Mouse (Mus musculus) layer of hippocampus, postnatal 36 days (tissue): Measurements from ENCODE around the gene Faiml. TPM values are rescaled to one million over a fixed set of nuclear protein-coding genes. Genes with fewer than 3 reads are reported as not detected.

Source experiments
- DNase-seq, 2 experiments: peaks; one replicate each; pipeline ENCODE4 v3.0.0; 2022
- total RNA-seq, 2 experiments: library from RNA; stranded (reverse); gene quantifications; 2 replicates each; pipeline ENCODE4 v1.2.3; 2021

Gene Faiml
- total RNA-seq, result not detected

DNA sequence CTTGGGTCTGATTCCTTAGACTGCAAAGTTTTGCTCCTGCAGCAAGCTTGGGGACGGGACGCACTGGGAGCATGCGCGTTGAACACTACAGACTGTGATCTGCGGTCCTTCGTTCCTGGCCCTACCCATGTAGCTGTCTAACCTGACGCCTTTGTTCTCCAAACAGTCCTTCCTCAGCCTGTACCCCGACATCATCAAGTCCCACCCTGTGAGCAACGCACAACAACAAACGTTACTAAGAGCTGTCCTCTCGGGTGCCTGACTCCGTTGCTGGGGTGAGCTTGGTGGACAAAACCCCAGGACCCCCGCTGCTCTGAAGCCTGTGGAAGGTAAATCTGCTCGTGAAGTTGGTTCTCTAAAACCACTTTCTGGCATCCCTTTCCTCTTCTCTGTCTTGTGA, at the start of gene Faiml:
Gene Faiml (minus strand): TSS at position 101 of the 400 bp plus-strand sequence.
- no peak for DNase-seq

DNA sequence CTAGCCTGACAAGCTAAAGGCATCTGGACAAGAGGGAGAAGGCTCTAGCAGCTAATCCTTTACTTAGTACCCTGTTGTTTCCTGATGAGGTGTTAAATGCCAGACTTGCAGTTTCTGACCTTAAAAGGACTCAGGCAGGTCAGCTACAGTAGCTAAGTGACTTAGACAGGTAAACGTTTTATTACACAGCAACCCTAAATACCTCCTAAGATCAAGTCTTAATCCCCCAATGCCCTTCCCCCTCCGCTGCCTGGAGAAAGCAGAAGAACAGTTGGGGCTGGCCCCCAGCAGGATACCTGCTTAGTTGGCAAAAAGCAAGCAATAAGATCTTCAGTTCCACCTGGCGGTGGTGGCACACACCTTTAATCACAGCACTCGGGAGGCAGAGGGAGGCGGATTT, 21.9 kb upstream of the Faiml start:
- no peak for DNase-seq

DNA sequence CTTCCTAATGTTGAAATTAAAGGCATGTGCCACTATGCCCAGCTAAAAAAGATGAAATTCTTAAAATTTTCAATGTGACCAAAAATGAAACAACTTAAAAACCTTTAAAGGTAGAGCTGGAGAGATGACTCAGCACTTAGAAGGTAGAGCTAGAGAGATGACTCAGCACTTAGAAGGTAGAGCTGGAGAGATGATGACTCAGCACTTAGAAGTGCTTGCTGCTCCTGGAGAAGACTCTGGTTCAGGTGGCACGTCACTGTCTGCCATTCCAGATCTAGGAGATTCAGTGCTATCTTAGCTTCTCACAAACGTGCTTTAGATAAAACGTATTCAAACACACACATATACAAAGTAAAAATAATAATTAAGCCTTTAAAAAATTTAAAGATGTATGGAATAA, 19.8 kb upstream of the Faiml start:
- no peak for DNase-seq

DNA sequence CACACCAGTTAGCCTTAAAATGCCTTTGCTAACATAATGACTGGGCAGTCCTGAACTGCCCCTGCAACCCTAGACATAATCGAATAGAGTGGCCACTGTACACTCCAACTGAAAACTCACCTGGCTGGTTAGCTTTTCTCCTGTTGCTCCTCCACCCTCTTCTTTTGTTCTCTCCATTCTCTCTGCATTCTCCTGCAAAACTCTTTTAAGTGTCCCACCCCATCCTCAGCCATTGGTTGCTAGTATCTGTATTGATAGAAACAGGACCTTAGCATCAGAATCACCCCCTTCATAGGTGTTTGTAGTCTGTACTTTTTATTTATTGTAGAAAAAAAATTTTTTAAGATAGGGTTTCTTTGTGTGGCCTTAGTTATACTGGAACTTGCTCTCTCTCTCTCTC, 19.2 kb upstream of the Faiml start:
- no peak for DNase-seq

DNA sequence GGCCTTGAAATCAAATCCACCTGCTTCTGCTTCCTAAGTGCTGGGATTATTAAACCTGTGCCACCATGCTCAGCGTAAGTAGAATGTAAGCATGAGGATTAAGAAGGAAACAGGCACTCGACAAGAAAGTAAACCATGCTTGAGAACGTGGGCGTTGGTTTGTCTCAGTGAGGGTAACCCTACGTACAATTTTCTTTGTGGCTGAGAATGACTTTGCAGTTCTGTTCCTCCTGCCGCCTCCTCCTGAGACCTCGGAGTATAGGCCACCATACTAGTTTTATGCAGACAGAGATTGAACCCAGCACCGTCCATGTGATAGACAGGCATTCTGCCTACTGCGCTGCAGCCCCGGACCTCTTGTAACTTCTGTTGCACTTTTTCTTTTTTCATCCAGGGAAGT, 16.8 kb upstream of the Faiml start:
- DNase-seq, result no peak

DNA sequence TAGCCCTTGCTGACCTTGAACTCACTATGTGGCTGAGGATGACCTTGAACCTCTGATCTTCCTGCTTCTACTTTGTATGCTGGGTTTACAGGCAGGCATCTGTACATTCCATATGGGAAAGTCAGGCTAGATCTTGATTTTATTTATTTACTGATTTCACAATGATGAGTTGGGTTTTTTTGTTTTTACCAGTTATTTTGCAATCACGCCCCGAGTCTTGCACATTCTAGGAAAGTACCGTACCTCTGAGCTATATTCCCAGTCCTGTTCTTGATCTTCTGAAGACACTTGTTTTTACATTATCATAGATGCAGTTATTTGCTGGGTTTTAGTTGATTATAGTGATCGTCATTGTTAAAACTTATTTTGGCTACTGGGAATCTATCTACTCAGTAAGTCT, 11.9 kb upstream of the Faiml start:
- DNase-seq, result no peak

DNA sequence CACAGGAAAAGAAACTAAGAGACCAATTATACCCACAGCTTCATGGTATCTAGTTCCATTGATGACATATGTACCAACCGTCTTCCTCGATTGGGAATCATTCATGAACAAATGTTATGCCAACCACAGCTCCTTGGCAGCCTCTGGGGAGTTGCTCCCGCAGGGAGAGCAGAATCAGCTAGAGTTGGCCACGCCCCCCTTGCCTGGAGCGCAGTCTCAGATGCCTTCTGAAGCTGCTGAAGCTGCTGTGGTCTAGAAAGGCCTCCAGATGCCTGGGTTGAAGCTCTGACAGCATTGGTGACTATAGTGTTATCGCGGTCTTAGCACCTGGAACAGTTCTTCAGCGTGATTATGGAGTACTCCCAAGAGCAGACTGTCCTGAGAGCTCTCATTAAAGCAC, 11.3 kb upstream of the Faiml start:
- no peak for DNase-seq

DNA sequence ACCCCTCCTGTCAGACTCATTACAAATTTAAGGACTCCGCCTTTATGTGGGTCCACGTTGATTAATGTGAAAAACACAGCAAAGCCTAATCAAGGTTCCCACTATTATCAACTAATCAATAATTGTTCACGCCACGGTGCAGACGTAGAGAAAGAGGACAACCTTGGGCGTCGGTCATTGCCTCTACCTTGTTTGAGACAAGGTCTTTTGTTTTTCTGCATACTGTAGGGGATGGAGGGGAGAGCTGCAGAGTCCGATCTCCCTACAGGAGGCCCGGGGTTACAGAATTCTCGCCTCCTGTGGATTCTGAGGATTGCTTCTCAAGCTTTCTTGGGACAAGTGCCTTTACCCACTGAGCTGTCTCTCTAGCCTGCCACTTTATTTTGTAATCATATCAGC, 6.9 kb upstream of the Faiml start:
- no peak for DNase-seq

DNA sequence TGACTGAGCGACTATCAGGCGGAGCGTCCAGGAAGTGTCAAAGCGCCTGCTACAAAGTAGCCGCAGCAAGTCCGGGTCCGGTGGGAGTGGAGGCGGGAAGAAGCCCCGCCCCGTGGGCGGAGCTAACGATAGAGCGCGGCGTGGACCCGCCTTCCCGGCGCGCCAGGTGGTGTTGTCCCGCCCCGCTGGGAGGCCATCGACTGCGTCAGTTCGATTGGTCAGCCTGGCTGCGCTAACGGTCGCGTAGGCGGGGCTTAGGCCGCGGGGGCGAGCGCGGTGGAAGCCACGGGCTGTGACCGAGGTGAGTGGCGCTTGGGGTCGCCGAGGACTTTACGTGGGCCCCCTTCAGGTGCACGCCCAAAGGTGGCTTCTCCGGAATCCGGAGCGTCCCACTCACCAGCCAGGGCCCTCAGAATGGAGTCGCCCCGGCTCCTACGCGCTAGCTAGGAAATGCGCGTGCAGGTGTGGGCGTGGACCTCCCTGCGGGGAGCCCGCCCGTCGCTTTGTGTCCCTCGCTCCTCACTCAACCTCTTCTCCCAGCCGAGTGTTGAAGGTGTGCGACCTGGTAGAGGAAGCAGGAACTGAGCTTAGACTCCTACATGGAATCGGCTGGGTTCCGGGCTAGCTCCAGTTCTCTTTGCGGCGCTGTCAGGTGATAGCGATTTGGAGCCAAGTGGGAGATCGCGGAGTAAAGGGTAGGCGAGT, 6.3 kb upstream of the Faiml start, which contains the start of gene Cep70:
Gene Cep70 (plus strand): TSS at position 178 of the 705 bp plus-strand sequence.
- DNase-seq, result peak; percentile 93 to 94

DNA sequence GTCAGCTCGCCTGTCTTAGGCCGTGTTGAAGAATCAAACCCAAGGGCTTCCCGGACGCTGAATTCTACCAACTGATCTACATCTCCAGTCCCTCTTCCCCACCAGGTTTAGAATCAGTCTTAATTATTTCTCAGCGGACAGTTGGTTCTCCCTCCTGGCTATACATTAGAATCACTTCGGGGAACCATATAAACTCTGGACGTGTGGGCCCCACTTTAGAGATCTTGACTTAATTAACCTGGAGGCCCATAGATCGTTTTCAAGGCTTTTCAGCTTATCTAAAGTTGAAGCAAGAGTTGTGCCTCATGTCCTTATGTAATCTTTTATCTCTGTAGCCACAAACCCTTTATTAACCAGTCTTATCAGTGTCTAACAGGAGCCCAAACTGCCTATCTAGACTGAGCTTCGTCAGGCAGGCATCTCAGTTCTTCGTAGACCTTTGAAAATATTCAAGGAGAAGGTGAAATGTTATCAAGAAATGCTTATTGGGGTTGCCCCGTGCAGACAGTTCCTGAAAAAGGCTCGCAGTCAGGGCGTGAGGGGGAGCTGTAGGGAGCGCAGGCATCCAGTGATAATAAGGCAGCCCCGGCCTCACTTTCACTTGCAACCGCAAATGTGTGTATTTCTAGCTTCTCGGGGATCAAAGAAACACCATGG, 5.6 kb upstream of the Faiml start:
- no peak for DNase-seq

DNA sequence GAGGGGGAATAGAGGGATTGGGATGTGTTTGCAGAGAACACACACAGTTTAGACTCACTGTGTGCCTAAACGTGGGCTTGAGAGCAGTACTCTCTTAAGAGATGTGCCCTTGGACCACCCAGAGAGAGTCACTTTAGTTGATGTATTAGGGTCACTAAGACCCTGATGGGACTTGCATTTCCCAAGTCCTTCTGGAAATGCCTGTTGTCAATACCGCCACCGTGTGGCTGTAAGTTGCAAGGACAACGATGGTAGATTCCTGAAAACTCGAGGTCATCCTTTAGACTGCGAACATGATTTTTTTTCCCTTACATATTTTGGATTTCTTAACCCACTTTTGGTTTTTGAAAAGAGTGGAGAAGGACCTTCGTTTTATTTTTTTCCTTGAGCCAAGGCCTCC, 5.0 kb upstream of the Faiml start:
- peak; percentile 47 to 50 for DNase-seq

DNA sequence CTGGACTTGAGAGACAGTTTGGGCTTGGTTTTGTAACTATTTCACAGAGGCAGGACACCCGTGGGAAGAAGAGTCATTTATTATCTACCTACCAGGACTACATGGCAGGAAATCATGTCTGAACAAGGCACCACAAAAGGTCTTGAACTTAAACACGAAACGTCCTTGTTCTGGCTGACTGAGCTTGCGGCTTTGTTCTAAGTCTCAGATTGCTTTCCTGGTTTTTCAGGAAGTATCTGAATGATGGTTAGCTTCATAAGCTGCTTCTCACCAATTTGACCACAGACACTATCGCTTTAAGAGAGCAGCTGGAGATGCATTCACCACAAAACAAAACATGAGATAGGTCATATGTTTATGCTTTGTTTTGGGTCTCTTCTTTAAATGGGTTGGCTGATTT, 3.5 kb upstream of the Faiml start:
- DNase-seq, result no peak

DNA sequence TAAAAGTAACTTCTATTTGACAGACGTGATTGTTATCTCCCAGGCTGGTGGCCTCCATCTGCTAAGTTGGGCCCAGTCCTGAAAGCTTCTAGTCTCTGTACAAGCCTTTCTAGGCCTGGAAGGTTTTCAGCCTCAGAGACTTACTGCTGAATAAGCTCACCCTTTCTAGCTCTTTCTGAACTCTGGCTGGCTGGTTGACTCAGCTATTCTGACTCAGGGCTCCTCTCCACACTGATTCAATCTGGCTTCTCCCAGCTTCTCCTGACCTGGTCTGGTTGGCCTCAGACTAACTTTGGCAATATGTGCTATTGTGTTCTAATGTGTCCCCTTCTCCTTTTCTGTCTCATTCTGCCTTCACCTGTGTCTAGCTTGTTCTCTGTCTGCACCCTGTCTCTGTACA, 2.2 kb upstream of the Faiml start:
- no peak for DNase-seq

DNA sequence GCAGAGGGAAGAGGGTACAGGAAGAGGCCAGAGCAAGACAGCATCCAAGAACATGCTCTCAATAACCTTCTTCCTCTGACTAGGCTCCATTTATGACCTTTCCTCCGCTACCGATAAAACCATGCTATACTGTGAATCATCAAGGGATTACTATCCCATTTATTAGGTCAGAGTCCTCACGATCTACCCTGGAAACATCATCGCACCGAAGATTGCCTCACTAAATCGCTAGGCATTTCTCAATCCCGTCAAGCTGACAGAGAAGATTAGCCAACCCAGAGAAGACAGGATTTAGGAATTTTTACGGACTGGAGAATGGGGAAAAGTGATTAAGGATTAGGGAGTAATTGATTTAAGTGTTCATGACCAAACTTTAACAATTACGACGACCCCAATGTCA, 1.2 kb upstream of the Faiml start:
- DNase-seq, result no peak

DNA sequence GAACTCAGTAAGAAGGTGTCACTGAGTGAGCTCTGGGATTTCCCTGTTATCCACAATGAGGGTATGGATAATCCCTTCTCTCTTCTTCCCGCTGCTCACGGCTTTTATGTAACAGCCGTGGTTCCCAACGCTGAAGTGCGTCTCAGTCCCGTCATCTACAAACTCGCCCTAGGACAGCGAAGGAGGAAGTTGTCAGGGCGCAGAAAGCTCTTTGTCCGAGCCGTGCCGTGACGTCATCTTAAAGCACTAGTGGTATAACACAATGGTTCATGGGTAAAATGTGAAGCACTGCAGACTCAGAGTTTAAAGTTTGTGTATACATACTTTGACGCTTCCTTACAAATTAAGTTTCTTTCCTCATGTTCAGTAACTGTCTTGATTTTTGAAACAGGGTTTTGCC, 7.6 kb downstream of the Faiml start:
- DNase-seq, result no peak

DNA sequence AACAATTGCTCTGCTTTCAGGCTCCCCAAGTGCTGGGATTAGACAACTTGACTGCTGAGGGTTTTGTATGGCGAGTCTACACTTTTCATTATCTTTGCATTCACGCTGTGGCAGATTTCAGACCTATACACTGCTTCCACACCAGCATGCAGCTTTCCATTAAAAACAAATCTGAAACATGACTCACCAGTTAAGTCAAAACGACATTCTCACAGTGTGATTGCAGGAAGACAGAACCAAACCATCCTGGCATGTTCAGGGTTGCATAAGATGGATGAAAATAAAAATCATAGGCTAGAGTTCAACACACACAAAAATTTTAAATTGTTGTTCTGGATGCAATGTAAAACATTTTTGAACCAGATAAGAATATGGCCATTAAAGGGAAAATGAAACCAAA, 12.5 kb downstream of the Faiml start:
- DNase-seq, result no peak

DNA sequence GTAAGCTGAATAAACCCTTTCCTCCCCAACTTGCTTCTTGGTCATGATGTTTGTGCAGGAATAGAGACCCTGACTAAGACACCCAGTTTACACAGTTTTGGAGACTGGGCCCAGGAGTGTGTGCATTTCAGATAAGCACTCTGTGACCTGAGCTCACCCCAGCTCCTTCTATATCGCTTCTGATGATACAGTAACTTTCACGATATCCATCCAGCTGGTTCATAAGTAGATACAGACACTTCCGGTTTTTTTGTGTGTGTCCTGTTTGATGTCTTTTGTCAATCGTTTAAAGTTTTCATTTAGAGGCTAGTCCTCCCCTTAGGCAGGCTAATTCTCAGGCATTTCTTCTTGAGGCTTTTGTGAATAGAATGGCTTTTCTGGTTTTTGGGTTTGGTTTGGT, 15.4 kb downstream of the Faiml start:
- DNase-seq, result no peak

DNA sequence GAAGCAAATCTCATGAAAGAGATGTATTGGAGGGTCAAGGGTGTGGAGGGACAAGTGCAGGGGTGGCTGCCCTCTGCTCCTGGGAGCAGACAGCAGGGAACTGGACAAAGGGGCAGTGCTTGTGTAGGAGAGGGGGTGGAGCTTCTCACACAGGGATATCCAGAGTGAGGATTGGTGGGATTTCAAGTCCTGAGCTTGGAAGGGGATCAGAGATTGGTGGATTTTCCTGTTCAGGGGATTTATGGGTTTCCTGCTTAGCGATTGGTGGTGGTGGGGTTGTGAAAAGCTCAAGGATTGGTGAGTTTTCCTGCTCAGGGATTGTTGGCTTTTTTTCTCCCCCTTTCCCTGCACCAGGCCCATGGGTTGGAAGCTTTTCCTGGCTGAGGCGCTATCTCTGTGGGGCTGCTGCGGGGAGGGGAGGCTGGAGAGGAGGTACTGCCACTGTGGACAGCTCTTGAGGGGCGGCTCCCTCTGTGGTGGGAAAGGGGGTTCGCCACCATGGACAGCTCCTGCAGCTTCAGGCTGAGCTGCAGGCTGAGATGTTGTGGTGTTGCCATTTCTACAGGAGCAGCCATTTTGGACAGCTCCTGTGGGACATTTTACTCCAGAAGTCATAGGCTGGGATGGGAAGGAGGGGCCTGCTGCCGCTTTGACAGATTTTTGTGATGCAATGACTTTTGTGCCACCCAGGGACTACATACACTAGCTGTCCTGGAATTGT, 18.9 kb downstream of the Faiml start:
- DNase-seq, result no peak

DNA sequence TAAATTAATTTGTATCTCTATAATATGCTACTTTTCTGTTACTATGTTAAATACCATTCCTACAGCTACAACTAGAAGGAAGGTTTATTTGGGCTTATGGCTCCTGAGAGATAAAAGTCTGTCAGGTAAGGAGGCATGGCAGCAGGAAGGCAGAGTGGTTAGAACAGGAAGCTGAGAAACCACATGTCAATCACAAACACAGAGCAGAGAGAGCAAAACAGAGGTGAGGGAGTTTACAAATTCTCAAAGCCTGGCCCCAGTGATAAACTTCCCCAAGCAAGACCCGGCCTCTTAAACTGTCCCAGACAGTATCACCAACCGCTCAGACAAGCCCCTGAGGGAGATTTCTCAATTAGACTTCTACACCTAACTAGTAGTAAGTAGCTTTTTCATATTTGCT, 20.9 kb downstream of the Faiml start:
- no peak for DNase-seq

DNA sequence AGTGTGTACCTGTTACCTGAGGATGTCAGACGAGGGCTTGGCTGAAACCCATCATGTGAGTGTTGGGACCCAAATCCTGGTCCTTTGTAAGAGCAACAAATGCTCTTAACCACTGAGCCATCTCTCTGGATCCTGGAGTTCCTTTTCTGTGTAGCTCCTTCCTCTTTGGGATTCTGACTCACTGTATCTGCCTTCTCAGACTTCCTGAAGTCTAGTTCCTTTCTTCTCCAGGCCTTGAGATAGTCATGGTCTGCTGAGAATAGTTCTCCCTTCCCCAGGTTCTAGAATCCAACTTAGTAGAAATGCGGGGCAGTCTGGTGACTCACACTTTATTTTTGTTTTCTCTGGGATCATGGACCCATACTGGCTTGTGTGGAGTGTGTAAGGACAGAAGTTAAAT, 24.4 kb downstream of the Faiml start:
- no peak for DNase-seq

DNA sequence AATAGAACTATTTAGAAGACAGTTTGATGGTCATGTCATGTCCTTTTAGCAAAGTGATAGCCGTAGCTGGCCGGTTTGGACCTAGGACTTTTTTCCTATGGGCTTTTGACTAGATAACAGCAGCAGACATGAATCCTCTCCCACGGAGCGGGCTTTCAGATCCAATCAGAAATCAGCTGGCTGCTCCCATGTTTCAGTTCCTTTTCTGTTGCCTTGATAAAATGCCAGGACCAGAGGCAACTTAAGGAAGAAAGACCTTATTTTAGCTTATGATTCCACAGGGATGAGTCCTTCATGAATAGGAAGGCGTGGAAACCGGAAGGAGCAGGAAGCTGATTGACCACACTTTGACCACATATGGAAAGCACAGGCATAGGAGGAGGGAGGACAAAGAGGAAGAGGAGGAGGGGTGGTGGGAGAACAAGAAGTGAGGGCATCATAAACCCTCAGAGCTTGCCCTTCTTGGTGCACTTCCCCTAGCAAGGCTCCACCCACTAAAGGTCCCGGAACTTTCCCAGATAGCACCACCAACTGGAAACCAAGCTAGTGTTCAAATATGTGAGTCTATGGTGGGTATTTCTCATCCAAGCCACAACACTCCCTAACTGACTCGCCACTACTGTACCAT, 53.9 kb downstream of the Faiml start:
- no peak for DNase-seq

DNA sequence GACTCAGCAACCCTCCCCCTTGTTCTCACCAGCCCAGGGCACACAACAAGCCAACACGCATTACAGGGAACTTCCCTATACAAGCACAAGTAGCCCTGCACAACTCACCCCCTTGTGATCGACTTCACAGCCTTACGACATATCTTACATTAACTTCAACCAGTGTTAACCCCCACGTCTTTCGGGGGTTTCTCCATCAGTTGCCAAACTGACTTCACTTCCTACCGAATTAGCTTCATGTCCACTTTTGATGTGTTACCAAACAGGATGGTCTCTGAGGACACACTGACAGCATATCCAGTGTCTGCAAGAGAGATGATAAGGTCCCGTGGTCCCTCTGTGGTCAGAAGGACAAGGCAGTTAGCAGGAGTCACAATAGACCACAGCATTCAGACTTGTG, 54.9 kb downstream of the Faiml start:
- no peak for DNase-seq

DNA sequence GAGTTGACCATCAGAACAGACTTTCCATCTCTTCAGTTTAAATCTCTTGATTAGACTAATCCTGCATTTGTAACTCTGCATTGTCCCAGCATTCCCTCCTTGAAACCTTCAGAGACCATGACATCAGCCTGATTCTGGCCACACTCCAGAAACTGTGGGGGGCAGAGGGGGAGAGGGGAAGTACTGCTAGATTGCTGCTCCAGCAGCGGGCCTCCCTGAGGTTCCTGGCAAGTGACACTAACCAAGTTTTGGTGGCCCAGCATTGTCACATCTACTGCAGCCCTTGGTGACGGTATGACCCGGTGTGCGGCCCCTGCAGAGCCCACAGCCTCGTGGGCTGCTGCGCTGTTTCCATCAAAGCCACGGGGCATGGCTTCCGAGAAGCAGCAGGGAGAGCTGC, 56.8 kb downstream of the Faiml start:
- no peak for DNase-seq
